Mouse (Mus musculus) lung, embryonic 16.5 days (tissue): Measurements from ENCODE around the gene Cacna2d1. TPM values are rescaled to one million over a fixed set of nuclear protein-coding genes. Genes with fewer than 3 reads are reported as not detected.

Source experiments
- polyA plus RNA-seq: library from polyadenylated mRNA; unstranded; fragments of >200 nt; fragmentation: Nextera tagmentation; extraction: Ambion mirVana; gene quantifications from 2 replicates; pipeline ENCODE4 v1.2.1, GENCODE M21; 2015

Cacna2d1 gene
- polyA plus RNA-seq, 1 experiment from 2014 or later, result 9.6 TPM

Other genes with a start within 250 kb of the Cacna2d1 start
- not detected in 2 replicates for gene Speer4c, start 220.4 kb upstream of the Cacna2d1 start, polyA plus RNA-seq